Mouse (Mus musculus) limb, embryonic 15.5 days (tissue): ENCODE results near the gene Foxm1. TPM values are rescaled to one million over a fixed set of nuclear protein-coding genes. Genes with fewer than 3 reads are reported as not detected.

Experiments used
- ATAC-seq: fragments of 200-750 bp; cut with Nextera tagmentation; 2 replicates; pipeline ENCODE4 v1.8.0; 2017; ENCODE audit warnings: low read depth, moderate TSS enrichment; ENCODE audit not compliant: insufficient number of reproducible peaks, low FRiP score, low TSS enrichment
- H3K27ac ChIP-seq: fragments of 300-500 bp; sonication (generic); 2 replicates; pipeline ENCODE4 v1.5.1; 2015; ENCODE audit warnings: moderate library complexity, mild to moderate bottlenecking, inconsistent platforms
- H3K27me3 ChIP-seq: fragments of 300-500 bp; sonication (generic); 2 replicates; pipeline ENCODE4 v1.6.1; 2015; ENCODE audit warnings: inconsistent platforms
- H3K36me3 ChIP-seq: fragments of 300-500 bp; sonication (generic); 2 replicates; pipeline ENCODE4 v1.6.1; 2015; ENCODE audit warnings: inconsistent platforms
- H3K4me1 ChIP-seq: fragments of 300-500 bp; sonication (generic); 2 replicates; pipeline ENCODE4 v1.6.1; 2015; ENCODE audit warnings: inconsistent platforms
- H3K4me2 ChIP-seq: fragments of 300-500 bp; sonication (generic); 2 replicates; pipeline ENCODE4 v1.6.1; 2015; ENCODE audit warnings: mild to moderate bottlenecking, inconsistent platforms
- H3K4me3 ChIP-seq: fragments of 300-500 bp; sonication (generic); 2 replicates; pipeline ENCODE4 v1.5.1; 2015; ENCODE audit warnings: mild to moderate bottlenecking, inconsistent platforms
- H3K9ac ChIP-seq: fragments of 300-500 bp; sonication (generic); 2 replicates; pipeline ENCODE4 v1.6.1; 2015; ENCODE audit warnings: inconsistent platforms
- H3K9me3 ChIP-seq: fragments of 300-500 bp; sonication (generic); 2 replicates; pipeline ENCODE4 v1.6.1; 2016; ENCODE audit warnings: inconsistent platforms
- WGBS: fragments of 180-500 bp; shearing (Covaris S2); methylation state at CpG from one replicate; pipeline ENCODE4 v1.1.7; 2015; 5-methylcytosine and 5-hydroxymethylcytosine counted together
- polyA plus RNA-seq: library from polyadenylated mRNA; unstranded; fragments of >200 nt; fragmentation: Nextera tagmentation; extraction: Ambion mirVana; gene quantifications from 2 replicates; pipeline ENCODE4 v1.2.1, GENCODE M21; 2015

The Foxm1 gene
- 24.9 and 26.7 TPM in 2 replicates for polyA plus RNA-seq

GRCm38 (mm10) chr6:128362381-128363006 lies at the start of gene Foxm1, which contains the start of gene Rhno1:
Gene Foxm1, plus strand, starts transcription at chr6:128362967.
Gene Rhno1, minus strand, starts transcription at chr6:128362911.
- peaks cover 36% of the 10 kb centered on the region for H3K36me3 ChIP-seq
- peak within 1 kb of the TSS; percentile 97 for H3K27ac ChIP-seq
- ATAC-seq: peak; percentile 91
- peak within 1 kb of the TSS; percentile 97 for H3K4me2 ChIP-seq
- peaks cover 38% of the 10 kb centered on the region for H3K4me1 ChIP-seq
- H3K9me3 ChIP-seq: no peaks in the 10 kb centered on the region
- peak within 1 kb of the TSS; percentile 88 for H3K4me3 ChIP-seq
- H3K9ac ChIP-seq: peak within 1 kb of the TSS; percentile 91
- H3K27me3 ChIP-seq: no peaks in the 10 kb centered on the region
- under 1% methylated on average over 60 of the region's 76 CpGs for WGBS

DNA sequence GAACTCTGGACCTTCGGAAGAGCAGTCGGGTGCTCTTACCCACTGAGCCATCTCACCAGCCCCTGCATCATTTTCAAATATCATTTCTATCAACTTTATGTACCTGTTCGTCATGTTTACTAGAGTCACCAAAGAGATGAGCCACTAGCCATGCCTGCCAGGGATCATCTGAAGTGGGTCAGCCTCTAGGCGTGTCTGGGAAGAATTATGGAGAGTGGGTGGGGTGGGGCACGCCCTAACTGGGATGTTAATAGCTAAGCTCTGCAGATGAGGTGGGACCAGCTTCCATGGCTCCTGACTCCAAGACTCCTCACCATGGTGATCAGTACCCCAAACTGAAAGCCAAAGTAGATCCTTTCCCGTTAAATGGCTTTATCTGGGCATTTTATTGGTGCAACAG lies 48.0 kb upstream of the Foxm1 start:
- H3K4me3 ChIP-seq: no peak overlapping the region
- H3K9ac ChIP-seq: no peak overlapping the region
- no peak overlapping the region for H3K27ac ChIP-seq
- no peak for ATAC-seq
- H3K36me3 ChIP-seq: no peaks in the 10 kb centered on the region
- H3K9me3 ChIP-seq: no peaks in the 10 kb centered on the region
- no peak overlapping the region for H3K4me2 ChIP-seq
- no peaks in the 10 kb centered on the region for H3K4me1 ChIP-seq
- 80% methylated on average over 6 of the region's 6 CpGs for WGBS
- H3K27me3 ChIP-seq: no peaks in the 10 kb centered on the region

GRCm38 (mm10) chr6:128315597-128315996 lies 47.2 kb upstream of the Foxm1 start:
- H3K27me3 ChIP-seq: no peaks in the 10 kb centered on the region
- no peak overlapping the region for H3K4me3 ChIP-seq
- WGBS: 78% methylated on average over 7 of the region's 8 CpGs
- H3K4me1 ChIP-seq: no peaks in the 10 kb centered on the region
- H3K4me2 ChIP-seq: no peak overlapping the region
- no peaks in the 10 kb centered on the region for H3K36me3 ChIP-seq
- H3K27ac ChIP-seq: no peak overlapping the region
- no peaks in the 10 kb centered on the region for H3K9me3 ChIP-seq
- no peak for ATAC-seq
- no peak overlapping the region for H3K9ac ChIP-seq

DNA sequence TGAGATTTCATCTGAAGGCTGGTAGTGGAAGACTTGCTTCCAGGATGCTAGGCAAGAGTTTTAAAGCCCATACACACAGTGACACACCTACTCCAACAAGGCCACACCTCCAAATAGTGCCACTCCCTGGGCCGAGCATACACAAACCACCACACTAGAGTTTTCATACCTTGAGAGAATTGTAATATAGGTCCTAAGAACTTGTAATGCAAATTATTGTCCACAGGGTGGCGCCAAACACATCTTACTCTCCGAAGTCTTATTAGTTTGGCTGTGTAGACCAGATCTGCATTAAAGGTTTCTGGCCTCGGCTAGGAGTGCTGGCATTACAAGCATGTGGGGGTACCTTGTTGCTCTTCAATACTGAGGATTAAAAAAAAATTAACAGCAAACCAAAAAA lies 44.5 kb upstream of the Foxm1 start:
- no peak for ATAC-seq
- Histone ChIP-seq H3K27me3 (no peaks in the 10 kb centered on the region), H3K27ac (no peak overlapping the region), H3K4me2 (no peak overlapping the region), H3K36me3 (peaks cover 24% of the 10 kb centered on the region), H3K4me3 (no peak overlapping the region), H3K9ac (no peak overlapping the region), H3K4me1 (no peaks in the 10 kb centered on the region), H3K9me3 (no peaks in the 10 kb centered on the region)
- 5% methylated on average over 4 of the region's 4 CpGs for WGBS

GRCm38 (mm10) chr6:128334397-128335124 lies 28.2 kb upstream of the Foxm1 start:
- Histone ChIP-seq H3K4me3 (no peak overlapping the region), H3K4me1 (peaks cover 9% of the 10 kb centered on the region), H3K9ac (no peak overlapping the region), H3K36me3 (peaks cover 50% of the 10 kb centered on the region), H3K27ac (no peak overlapping the region), H3K4me2 (no peak overlapping the region), H3K27me3 (no peaks in the 10 kb centered on the region), H3K9me3 (no peaks in the 10 kb centered on the region)
- ATAC-seq: no peak
- 25% methylated on average over 12 of the region's 12 CpGs for WGBS

- Histone ChIP-seq H3K27me3 (no peaks in the 10 kb centered on the region), H3K27ac (no peak overlapping the region), H3K36me3 (peaks cover 33% of the 10 kb centered on the region), H3K9me3 (no peaks in the 10 kb centered on the region), H3K4me3 (no peak overlapping the region), H3K4me1 (peaks cover 14% of the 10 kb centered on the region), H3K4me2 (no peak overlapping the region), H3K9ac (no peak overlapping the region)
- no peak for ATAC-seq
- WGBS: 74% methylated on average over 7 of the region's 7 CpGs
Measured at GRCm38 (mm10) chr6:128337467-128337866, 25.3 kb upstream of the Foxm1 start.

- Histone ChIP-seq H3K27ac (peak overlapping the region; percentile 5; the same call in 1 of the 2 replicates), H3K9me3 (no peaks in the 10 kb centered on the region), H3K36me3 (peaks cover 28% of the 10 kb centered on the region), H3K4me3 (no peak overlapping the region), H3K9ac (no peak overlapping the region), H3K4me2 (no peak overlapping the region), H3K27me3 (no peaks in the 10 kb centered on the region), H3K4me1 (peaks cover 15% of the 10 kb centered on the region)
- peak; percentile 21; the same call in 1 of the 2 replicates for ATAC-seq
- 25% methylated on average over 5 of the region's 5 CpGs for WGBS
Measured at GRCm38 (mm10) chr6:128338876-128339275, 23.9 kb upstream of the Foxm1 start.

- Histone ChIP-seq H3K36me3 (peaks cover 11% of the 10 kb centered on the region), H3K4me3 (no peak overlapping the region), H3K4me1 (peaks cover 15% of the 10 kb centered on the region), H3K27me3 (no peaks in the 10 kb centered on the region), H3K9ac (no peak overlapping the region), H3K27ac (peak overlapping the region; percentile 55; the same call in 1 of the 2 replicates), H3K9me3 (no peaks in the 10 kb centered on the region), H3K4me2 (no peak overlapping the region)
- WGBS: 79% methylated on average over 11 of the region's 11 CpGs
- ATAC-seq: peak; percentile 49; the same call in 1 of the 2 replicates
Measured at GRCm38 (mm10) chr6:128341956-128342723, 20.6 kb upstream of the Foxm1 start.

GRCm38 (mm10) chr6:128345623-128346022 lies 17.1 kb upstream of the Foxm1 start:
- peaks cover 15% of the 10 kb centered on the region for H3K36me3 ChIP-seq
- no peaks in the 10 kb centered on the region for H3K9me3 ChIP-seq
- no peak overlapping the region for H3K4me3 ChIP-seq
- no peak overlapping the region for H3K27ac ChIP-seq
- H3K4me1 ChIP-seq: peaks cover 19% of the 10 kb centered on the region; the same call in 1 of the 2 replicates
- no peak overlapping the region for H3K4me2 ChIP-seq
- no peaks in the 10 kb centered on the region for H3K27me3 ChIP-seq
- no peak overlapping the region for H3K9ac ChIP-seq
- ATAC-seq: no peak
- WGBS: 83% methylated on average over 10 of the region's 10 CpGs

- H3K4me3 ChIP-seq: no peak overlapping the region
- ATAC-seq: no peak
- no peak overlapping the region for H3K9ac ChIP-seq
- peaks cover 19% of the 10 kb centered on the region for H3K36me3 ChIP-seq
- H3K27me3 ChIP-seq: no peaks in the 10 kb centered on the region
- 63% methylated on average over 6 of the region's 6 CpGs for WGBS
- H3K4me2 ChIP-seq: no peak overlapping the region
- no peaks in the 10 kb centered on the region for H3K9me3 ChIP-seq
- H3K4me1 ChIP-seq: peaks cover 19% of the 10 kb centered on the region; the same call in 1 of the 2 replicates
- H3K27ac ChIP-seq: peak overlapping the region; percentile 35; the same call in 1 of the 2 replicates
Measured at GRCm38 (mm10) chr6:128346782-128347181, 16.0 kb upstream of the Foxm1 start.

GRCm38 (mm10) chr6:128349711-128350110 lies 13.1 kb upstream of the Foxm1 start:
- Histone ChIP-seq H3K36me3 (peaks cover 8% of the 10 kb centered on the region), H3K4me3 (no peak overlapping the region), H3K27ac (0 out of 2 replicates have a peak overlapping the region, but pooled peaks have one; percentile 2), H3K4me1 (peaks cover 24% of the 10 kb centered on the region), H3K9me3 (no peaks in the 10 kb centered on the region), H3K9ac (no peak overlapping the region), H3K27me3 (no peaks in the 10 kb centered on the region), H3K4me2 (no peak overlapping the region)
- no peak for ATAC-seq
- WGBS: 59% methylated on average over 7 of the region's 7 CpGs
